Mouse (Mus musculus) right cerebral cortex, postnatal 14 days (tissue): Measurements from ENCODE around the gene Ifit1bl2.
"Not testable (repeated sequence)": the region's sequence is repeated elsewhere in the genome, so short reads cannot be mapped to it uniquely, and the experiment has no call there.

Experiments used
- DNase-seq: peaks from one replicate; pipeline ENCODE4 v3.0.0; 2022

The Ifit1bl2 gene

DNA sequence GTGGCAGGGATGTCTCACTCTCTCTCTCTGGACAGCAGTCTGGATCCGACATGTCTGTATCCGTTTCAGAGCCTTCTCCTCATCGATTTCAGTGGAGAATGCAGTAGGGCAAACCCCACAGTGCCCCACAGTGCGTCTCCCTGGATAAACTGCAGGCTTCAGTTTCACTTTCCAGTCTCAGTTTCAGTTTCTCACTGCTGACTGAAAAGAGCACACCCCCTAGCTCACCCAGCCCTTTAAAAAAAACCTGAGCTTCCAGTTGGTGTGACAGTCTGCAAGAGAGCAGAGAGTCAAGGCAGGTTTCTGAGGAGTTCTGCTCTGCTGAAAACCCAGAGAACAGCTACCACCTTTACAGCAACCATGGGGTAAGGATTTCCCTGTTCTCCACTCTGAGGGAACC, at the start of gene Ifit1bl2, which contains the start of gene Ifit1:
TSS of gene Ifit1bl2 (minus strand) at position 121 of the 400 bp plus-strand sequence.
TSS of gene Ifit1 (plus strand) at position 249 of the 400 bp plus-strand sequence.
- no peak for DNase-seq

DNA sequence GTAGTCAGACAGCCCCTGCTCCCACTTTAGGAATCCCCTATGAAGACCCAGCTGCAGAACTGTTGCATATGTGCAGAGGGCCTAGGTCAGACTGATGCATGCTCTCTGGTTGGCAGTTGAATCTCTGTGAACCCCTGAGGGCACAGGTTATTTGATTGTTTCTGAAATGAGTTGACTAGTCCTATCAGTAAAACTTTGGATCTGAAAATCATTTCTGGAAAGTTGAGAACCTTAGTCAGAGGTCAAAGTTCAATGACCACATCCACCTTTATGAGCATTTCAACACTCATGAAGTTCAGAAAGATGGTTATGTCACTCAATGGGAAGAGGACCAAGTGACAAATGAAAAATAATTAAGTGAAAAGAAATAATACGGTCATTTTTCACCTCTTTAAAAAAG, 45.0 kb upstream of the Ifit1bl2 start:
- no peak for DNase-seq

DNA sequence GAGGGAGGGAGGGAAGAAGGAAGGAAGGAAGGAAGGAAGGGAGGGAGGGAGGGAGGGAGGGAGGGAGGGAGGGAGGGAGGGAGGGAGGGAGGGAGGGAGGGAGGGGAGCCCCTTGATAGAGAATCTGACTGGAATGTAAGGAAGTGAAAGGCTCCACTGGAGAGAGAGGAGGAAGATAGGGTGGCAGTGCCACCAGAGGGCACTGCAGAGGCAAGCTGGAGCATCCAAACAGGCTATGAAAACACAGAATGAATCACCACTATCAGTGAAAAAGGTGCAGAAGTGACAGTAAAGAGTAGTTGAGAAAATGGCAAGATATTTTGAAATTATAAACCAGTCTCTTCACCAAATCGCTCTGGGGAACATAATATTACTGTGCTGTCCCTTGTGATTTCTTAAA, 44.3 kb upstream of the Ifit1bl2 start:
- DNase-seq, result peak; percentile 43

DNA sequence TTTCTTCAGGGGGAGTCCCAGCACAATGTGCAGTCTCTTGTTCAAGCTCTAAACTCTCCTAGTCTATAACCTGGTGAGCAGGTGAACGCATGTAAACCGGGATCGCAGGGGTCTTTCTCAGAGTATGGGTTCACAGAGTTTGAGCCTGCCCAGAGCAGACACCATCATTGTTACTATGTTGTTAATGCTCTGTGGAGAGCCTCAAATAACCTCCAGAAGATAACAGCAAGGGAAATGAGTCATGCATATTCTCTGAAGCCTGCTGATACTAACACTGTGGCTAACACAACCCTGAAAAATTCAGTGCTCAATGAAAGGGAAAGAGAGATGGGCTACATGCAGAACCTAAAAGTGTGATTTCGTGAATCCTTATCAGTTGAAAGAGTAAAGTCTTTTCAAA, 37.9 kb upstream of the Ifit1bl2 start:
- no peak for DNase-seq

DNA sequence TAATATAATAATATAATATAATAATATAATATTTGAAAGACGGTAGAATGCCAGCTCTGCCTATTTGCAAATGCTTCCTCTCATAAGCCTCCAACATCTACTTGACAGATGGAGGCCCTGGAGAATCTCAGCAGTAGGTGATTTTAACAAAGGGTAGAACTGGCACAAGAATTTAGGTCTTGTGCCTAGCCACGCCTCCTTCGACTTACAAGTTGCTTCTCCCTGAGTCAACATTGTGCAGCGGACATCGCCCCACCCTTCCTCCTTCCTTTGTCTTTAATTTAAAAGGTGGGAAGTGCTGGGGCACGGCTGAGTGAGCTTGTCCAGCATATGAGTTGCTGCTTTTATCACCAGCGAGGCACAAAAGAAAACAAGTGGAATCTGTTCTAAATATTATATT, 32.9 kb upstream of the Ifit1bl2 start:
- DNase-seq, result no peak

DNA sequence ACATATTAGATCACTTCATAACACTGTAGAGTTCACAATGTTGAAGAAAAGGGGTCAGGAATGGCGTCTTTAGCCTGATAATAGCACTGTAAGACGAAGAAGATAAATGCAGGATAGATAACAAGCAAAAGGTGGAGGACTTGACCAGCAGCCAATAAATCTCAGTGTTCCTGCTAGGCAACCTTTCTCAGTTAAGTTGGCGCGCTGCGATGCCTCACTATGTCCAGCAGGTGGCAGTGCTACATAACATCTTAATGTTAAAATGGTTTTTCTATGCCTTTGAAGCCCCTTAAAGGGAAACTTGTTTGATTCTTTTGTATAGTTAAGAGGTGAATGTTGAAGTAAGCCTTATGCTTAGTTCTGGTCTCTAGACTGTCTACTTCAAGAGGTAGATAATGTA, 25.6 kb upstream of the Ifit1bl2 start:
- DNase-seq, result peak; percentile 79

DNA sequence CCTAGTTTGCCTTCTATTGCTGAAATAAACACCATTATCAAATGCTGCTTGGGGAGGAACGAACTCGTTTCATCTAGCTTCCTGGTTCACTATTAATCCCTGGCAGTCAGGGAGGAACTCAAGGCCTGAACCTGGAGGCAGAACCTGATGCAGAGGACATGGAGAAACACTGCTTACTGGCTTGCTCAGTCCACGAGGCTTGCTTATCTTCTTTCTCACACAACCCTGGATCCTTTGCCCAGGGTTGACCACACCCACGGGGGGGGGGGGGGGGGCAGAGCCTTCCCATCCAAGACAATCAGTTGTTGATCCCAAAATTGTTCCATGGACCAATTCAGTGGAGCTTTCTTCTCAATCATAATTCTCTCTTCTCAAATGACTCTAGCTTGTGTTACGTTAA, 22.2 kb upstream of the Ifit1bl2 start:
- DNase-seq, result no peak

DNA sequence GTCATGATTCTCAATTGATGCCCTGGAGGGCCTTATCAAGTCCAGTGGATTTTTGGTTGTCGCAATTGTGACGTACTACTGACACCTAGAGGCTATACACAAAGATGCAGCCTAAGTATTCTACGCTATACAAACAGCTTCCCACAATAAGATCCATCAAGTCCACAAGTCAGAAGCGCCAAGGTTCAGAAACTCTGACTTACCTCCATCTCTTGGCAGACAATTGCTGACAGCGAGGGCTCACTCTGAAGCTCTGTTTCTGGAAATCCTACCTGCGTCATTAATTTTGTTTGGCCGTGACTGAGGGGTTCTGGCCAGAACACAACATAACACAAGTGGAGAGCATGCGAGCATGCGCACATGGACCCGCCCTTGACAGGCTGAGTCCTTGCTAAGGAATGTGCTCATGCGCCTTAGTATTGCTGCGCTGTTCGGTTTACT, 21.5 kb upstream of the Ifit1bl2 start:
- DNase-seq, result peak; percentile 39

DNA sequence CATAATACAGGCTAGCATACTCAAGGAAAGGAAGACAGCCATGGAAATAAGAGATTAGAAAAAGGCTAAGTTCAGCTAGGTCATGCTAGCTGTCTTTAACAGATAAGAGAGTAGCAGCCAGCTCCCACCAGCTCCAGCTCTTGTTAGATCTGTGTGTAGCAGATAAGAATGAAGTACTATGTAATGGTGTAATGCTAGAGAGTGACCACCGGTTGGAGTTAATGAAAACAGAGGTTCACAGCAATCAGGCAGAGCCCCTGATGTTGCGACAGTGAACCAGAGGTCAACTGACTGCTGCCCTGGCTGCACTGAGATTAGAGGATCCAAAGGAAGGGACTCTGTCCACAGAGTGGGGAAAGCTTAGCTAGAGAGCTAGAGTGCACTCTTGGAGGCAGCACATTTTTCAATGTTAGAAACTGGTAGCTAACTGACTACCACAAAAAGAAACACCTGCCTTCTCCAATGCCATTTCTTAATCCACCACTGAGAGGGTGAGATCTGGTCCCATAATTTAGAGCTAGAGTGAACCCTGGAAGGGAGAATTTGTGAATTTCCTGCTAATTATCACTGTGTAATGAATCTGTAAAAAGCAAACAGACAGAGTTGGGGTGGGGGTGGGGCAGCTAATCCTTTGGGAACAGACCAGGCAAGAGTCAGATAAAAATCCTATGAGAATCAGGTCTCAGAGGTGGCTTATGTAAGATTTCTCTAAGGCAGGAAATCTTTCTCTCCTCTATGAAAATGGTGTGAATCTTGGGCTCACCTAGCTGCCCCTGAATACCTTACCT, 16.2 kb upstream of the Ifit1bl2 start:
- no peak for DNase-seq

DNA sequence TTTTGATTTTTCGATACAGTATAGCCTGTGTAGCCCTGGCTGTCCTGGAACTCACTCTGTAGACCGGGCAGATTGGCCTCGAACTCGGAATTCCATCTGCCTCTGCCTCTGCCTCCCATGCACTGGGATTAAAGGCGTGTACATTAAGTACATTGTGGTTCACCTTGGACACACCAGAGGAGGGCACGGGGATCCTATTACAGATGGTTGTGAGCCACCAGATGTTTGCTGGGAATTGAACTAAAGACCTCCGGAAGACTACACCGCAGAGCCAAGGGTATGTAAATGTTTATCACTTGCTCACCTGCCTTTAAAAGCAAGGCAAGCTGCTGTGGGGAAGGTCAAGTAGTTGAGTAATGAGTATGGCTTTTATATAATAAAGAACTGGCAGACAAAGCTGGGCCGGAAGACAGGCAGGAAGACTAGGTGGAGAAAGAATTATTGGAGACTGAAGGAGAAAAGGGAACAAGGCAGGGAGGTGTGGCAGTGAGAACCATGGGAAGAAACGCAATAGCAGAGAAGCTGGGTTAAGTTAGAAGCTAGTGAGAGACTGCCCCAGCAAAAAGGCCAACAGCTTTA, 14.8 kb upstream of the Ifit1bl2 start:
- DNase-seq, result no peak

DNA sequence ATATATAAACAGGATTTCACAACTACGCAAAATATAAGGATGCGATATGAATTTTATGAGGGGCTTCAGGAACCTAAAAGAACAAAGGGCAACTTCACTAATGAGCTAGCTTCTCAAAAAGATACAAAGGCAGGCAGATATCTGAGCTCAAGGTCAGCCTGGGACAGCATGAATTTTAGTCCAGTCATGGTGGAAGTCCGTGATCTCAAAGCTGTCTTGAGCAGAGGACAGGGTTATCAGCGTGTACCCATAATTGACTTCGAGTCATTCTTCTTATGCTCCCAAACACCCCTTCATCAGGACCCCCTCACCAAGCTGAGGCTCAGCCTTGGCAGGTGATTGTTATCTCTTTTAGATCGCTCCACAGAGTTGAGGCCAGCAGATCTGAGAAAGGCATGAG, 10.5 kb upstream of the Ifit1bl2 start:
- no peak for DNase-seq

DNA sequence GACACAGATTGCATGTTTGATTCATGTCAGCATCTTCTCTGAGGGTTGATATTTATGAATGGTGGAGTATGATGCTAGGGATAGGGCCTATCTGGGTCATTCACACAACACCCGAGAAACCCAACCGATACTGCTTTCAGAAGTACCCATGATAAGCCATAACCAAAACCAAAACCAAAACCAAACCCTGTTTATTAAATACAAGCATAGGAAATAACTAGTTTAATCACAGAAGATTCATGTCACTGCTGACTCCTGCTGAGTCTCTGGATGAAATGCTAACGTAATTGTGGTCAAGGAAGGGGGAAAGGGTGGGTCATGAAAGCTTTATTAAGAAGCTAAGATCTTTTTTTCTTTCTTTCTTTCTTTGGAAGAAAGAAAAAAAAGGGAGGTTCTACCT, 9.7 kb upstream of the Ifit1bl2 start:
- no peak for DNase-seq

DNA sequence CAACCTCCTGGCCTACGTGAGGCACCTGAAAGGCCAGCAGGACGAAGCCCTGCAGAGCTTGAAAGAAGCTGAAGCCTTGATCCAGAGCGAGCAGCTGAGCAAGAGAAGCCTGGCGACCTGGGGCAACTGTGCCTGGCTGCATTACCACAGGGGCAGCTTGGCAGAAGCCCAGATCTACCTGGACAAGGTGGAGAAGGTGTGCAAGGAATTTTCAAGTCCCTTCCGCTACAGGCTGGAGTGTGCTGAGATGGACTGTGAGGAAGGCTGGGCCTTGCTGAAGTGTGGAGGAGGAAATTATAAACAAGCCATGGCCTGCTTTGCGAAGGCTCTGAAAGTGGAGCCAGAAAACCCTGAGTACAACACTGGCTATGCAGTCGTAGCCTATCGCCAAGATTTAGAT, 7.1 kb upstream of the Ifit1bl2 start:
- not testable (repeated sequence) for DNase-seq

DNA sequence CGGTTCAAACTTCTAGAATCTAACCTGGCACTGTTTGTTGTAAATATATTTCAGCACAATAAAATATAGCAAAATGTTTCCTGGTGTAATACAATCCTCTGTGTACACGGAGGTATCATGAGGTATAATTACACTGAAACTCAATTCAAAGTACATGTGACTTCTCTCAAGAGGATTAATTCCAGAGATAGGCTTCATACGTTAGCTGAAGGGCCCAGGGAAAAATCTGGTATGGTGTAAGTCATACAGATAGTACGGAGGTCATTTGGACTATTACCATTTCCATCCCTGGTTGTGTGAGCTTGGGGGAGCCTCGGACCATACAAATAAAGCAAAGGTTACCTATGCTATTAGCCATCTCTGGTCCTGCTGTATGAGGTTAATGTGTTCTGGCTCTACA, 2.1 kb upstream of the Ifit1bl2 start:
- no peak for DNase-seq

DNA sequence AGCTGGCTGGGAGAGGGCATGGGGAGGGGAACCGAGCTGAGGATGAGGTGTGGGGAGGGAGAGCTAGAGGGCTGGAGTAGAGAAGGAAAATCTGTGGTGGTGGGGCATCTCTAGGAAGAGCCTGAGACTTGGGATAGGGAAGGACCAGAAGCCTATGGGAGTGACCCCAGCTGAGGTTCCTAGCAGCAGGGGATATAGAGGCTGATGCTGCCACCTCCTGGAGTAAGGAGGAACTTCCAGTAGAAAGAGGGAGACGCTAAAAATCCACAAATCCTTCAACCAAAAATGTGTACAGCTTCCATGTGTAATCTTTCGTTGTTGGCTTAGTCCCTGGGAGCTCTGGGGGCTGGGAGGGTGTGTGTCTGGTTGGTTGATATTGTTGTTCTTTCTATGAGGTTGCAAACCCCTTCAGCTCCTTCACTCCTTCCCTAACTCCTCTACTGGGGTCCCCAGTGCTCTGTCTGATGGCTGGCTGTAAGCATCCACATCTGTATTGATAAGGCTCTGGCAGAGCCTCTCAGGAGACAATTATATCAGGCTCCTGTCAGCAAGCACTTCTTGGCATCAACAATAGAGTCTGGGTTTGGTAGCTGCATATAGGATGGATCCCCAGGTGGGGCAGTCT, 3.5 kb downstream of the Ifit1bl2 start:
- DNase-seq, result peak; percentile 43

DNA sequence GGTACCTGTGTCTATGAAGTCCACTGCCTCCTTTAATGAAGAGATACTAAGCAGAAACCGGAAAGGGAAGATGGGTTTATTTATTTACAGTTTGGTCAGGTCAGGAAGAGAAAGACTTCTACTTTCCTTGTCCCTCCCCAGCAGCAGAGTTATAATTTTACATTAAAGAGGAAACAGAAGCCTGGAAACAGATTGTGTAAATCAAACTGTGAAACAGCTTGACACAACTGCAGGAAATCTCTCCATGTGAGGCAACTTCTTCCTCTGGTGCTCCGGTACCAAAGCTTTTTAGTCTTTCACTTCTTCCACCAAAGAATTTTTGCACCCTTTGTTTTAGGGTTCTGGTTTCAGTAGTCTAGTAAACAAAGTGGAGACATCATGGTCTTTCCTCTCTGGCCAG, 7.1 kb downstream of the Ifit1bl2 start:
- no peak for DNase-seq

DNA sequence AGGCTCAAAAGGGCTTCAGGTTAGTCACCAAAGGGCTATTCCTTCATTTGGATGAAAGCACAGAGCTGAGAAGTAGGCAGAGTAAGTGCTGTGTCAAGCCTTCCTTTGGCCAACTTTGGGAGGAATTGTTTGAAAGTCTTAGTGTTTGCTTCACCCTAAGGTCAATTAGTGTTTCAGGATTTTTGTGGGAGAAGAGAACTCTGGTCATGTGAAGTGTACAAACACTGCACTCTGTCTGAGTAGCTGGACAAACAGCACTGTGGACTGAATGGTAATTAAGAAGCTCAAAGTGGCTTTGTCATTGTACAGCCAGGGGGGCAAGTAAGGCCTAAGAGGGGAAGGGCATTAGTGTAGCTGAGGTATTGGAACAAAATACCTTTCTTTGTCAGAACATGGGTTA, 9.1 kb downstream of the Ifit1bl2 start:
- no peak for DNase-seq

DNA sequence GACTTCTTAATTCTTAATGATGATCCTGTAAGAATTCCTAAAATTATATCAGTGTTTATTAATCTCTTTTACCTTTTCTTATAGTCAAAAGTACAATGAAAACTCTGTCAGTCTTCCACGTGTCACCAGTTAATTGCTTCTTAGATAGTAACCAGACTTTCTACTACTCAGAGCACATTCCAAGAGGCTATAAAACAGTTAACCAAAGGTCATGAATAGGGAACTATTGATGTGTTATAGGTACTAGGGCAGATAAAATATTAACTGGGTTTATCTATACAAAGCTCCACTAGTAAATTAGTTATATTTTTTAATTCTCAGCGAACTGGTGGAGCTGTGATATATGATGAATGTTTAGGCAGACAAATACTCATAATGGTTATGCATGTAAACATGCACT, 13.0 kb downstream of the Ifit1bl2 start:
- no peak for DNase-seq

DNA sequence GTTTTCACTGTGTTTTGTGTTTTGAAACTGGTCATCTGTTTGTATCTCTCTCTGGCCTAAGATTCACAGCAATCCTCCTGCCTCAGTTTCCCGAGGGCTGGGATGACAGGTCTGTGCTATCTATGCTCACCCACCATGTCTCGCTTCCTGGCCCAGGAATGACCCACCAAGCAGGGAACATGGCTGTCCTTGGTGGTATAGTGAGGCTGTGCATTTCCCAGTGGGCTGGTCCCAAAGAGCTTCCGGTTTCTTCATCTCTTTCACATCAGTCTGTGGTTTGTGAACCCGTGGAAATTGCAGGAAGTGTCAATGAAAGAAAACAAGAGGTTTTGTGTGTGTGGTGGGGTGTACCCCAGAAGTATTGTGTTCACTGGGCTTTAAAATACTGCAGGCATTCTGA, 15.9 kb downstream of the Ifit1bl2 start:
- no peak for DNase-seq

DNA sequence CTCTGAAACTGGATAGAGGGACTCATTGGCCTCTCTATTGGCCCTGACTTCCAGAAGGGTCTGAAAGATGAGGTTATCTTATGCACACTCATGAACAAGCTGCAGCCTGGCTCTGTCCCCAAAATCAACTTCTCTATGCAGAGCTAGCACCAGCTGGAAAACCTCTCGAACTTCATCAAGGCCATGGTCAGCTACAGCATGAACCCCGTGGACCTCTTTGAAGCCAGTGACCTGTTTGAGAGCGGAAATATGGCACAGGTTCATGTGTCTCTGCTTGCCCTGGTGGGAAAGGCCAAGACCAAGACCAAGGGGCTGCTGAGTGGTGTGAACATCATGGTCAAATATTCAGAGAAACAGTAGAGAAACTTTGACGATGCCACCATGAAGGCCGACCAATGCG, 16.8 kb downstream of the Ifit1bl2 start:
- no peak for DNase-seq

DNA sequence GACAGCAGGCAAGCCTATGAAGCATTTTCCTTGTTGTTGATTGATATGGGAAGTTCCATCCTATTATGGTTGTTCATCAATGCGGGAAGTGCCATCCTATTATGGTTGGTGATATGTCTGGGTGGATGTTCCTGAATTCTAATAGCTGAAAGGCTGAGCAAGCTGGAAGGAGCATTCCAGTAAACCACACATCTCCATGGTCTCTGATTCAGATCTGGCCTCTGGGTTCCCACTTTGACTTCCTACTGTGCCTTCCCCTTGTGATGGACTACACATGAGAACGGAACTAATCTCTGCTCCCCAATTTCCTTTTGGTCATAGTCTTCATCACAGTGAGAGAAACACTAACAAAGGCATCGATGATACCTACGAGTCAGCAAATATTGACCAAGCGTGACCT, 19.7 kb downstream of the Ifit1bl2 start:
- no peak for DNase-seq

DNA sequence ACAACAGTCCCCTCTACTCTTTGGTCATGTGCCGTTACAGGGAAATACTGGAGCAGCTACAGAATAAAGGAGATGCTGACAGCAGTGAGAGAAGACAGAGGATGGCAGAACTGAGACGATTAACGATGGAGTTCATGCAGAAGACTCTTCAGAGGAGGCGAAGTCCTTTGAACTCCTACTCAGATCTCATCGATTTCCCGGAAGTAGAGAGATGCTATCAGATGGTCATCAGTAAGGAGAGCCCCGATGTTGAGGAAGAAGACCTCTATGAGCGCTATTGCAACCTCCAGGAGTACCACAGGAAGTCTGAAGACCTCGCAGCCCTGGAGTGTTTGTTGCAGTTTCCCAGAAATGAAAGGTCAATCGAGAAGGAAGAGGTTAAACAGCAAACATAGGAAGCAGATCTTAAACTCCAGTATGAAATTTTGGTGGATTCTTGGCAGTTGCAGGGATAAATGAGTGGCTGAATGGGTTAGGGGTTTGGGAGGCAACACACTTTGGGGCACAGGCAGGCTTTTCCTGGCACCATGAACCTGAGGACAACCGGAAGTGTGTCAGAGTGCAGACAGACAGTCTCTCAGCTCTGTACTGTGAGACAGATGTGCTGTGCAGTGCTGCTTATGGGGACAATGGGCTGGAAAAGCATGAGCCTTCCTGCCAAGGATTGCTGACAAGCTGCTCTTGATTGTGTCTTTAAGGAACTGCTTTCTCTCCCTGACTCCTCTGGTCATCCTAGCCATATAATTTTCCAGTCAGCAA, 28.1 kb downstream of the Ifit1bl2 start:
- DNase-seq, result not testable (repeated sequence)

DNA sequence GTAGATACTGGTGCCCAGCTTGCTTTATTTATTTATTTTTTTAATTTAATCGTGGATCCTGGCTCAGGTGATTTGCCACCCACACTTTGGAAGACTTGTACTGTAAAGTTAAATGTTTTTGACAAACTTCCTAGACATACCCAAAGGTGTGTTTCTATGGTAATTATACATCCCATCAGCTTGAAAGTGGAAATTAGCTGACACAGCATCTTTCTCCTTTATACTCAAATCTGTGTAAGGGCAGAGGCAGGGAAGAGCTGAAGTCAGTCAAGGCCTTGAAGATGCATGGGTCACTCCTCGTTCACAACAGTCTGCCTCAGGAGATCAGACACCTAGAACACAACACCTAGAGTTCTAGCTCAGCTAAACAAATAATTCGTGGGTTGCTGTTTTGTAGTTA, 30.4 kb downstream of the Ifit1bl2 start:
- not testable (repeated sequence) for DNase-seq
